Mouse (Mus musculus): Measurements from ENCODE around the gene Sytl4.

GRCm38 (mm10) chrX:133887308-133887707, 94.3 kb downstream of the Sytl4 start:
- TF ChIP-seq MAX (IDR thresholded peaks at IDR 0.05; ENCODE audit: low read length) (no peak), KAT2A (conservative IDR thresholded peaks at IDR 0.05; ENCODE audit: low read depth, low read length) (no peak), ZMIZ1 (IDR thresholded peaks at IDR 0.05; ENCODE audit: low read depth, low read length) (no peak), GATA1 (IDR thresholded peaks at IDR 0.05; ENCODE audit: low read depth, low read length) (no peak), CTCF (IDR thresholded peaks at IDR 0.05 in 2 of 3, conservative IDR thresholded peaks at IDR 0.05 in 1 of 3; ENCODE audit: control insufficient read depth in 1 of 3, insufficient read depth in 1 of 3, low read depth in 2 of 3, low read length in 3 of 3, poor library complexity in 1 of 3, severe bottlenecking in 1 of 3) (no peak), POLR2A (IDR thresholded peaks at IDR 0.05; ENCODE audit: control insufficient read depth in 1 of 2, insufficient read depth in 1 of 2, low read depth in 1 of 2, low read length in 2 of 2, poor library complexity in 1 of 2) (no peak), NELFE (IDR thresholded peaks at IDR 0.05; ENCODE audit: low read depth, low read length) (no peak)

Data from MEL (cell line).